Mouse (Mus musculus) layer of hippocampus, adult 2 months (tissue): ENCODE measurements at regions not wholly inside any gene's neighbourhood (a gene's known extent, or its start where the extent isn't known, plus 50 kb on each side); places are given as distances from the start of the nearest gene placed in this dataset.

Source experiments
- DNase-seq, 2 experiments: peaks; one replicate each; pipeline ENCODE4 v3.0.0; 2022; ENCODE audit warnings: low spot score in 2 of 2
- H3K27ac ChIP-seq: fragments of 200-600 bp; 2 replicates; pipeline ENCODE4 v1.8.1; 2022
- H3K4me3 ChIP-seq: fragments of 200-600 bp; 2 replicates; pipeline ENCODE4 v1.8.1; 2022; ENCODE audit warnings: mild to moderate bottlenecking
- CTCF ChIP-seq: fragments of 200-600 bp; conservative IDR thresholded peaks from 2 replicates; pipeline ENCODE4 v1.8.1; 2022; ENCODE audit warnings: antibody characterized with exemption, mild to moderate bottlenecking, moderate library complexity

DNA sequence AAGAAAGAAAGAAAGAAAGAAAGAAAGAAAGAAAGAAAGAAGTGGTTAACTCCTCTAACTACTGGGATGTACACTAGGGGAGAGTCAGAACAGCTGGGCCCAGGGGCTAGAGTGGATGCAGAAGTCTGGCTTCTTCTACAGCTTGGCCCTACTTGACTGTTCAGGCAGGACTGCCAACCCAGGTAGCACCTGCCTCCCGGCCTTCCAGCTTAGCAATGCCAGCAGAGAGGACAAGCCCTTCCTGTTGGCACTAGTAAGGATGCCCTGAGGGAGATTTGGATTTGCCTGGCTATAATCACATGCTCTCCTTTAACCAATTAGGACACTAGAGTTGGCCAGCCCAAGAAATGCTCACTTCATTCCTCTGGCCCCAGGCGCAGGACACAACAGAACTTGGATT lies 219.9 kb downstream of the Bcor start:
- no peak for TF ChIP-seq CTCF
- no peak for DNase-seq

DNA sequence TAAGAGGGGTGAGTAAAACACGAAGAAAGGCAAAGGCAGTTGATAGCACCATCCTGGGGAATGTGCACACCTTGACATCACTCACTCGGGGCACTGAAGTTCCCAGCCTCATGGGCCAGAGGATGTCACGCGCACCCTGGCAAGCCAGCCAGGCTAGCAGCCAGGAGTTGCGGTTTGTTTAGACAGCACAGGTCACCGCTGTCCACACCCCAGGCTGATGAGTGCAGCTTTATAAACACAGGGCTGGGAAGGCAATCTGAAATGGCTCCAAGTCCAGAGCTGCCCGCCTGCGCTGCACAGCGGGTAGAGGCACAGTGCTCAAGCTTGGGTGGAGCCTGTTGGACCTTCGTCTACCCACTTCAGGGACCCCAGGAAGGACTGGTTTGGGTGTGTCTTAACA lies 216.8 kb downstream of the Bcor start:
- DNase-seq: no peak
- TF ChIP-seq CTCF: no peak

More for the DNA sequence above, 219.9 kb downstream of the Bcor start:
- Histone ChIP-seq H3K4me3 (no peak overlapping the region), H3K27ac (no peak overlapping the region)

DNA sequence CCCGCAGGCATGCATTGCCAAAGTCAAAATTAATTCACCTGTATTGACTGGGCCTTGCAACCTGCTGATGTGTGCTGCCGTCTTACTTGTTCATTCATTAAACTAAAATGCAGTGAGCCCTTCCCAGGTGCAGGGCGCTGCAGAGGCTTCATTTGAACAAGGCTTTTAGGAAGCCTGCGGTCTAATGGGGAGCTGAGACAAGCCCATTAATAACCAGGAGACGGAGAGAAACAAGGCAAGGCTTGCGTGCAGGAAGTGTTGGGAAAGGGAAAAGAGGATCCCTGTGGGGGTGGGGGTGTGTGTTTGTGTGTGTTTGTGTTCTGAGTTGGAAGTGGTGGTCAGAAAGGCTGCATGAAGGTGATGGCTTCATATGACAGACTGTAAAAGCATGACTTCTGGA lies 215.6 kb downstream of the Bcor start:
- no peak overlapping the region for H3K27ac ChIP-seq
- DNase-seq: no peak
- no peak overlapping the region for H3K4me3 ChIP-seq
- no peak for TF ChIP-seq CTCF

More for the DNA sequence above, 216.8 kb downstream of the Bcor start:
- no peak overlapping the region for H3K4me3 ChIP-seq
- no peak overlapping the region for H3K27ac ChIP-seq

DNA sequence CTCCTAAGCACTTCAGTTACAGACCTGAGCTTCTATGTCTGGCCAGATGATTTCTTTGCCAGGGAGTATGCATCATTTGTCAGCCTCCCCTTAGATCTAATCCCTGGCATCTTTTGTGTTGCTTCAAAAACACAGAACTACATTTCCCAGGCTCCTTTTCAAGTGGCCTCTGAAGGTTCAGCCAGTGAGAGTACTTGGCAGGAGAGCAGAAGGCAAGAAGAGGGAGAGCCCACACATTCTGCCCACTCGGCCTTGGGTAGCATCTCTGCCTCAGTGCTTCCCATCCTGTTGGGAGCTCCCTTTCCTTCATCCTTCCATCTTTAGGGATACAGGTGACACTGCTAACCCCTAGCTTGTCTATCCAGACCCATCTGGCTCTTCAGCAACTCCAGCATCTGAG lies 214.9 kb downstream of the Bcor start:
- peak in 1 of 2 experiments; percentile 9 for DNase-seq
- no peak for TF ChIP-seq CTCF

DNA sequence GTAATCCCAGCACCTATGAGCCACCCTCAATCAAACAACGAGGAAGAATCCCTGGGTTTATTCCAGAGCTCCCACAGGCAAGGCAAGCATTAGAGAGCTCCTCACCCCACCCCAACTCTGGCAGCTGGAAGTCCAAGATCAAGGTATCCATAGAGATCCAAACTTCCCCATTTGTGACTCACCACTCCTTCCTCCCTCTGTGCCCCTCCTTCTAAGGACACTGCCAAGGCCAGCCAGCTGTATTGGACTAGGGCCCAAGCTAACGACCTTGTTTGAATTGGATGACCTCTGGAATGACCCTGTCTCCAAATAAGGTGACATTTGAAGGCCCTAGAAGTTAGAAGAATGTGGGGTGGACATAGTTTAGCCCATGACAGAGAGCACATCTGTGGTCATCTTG lies 208.0 kb downstream of the Bcor start:
- Histone ChIP-seq H3K27ac (no peak overlapping the region), H3K4me3 (no peak overlapping the region)
- no peak for DNase-seq
- TF ChIP-seq CTCF: no peak

More for the DNA sequence above, 214.9 kb downstream of the Bcor start:
- Histone ChIP-seq H3K4me3 (no peak overlapping the region), H3K27ac (no peak overlapping the region)

DNA sequence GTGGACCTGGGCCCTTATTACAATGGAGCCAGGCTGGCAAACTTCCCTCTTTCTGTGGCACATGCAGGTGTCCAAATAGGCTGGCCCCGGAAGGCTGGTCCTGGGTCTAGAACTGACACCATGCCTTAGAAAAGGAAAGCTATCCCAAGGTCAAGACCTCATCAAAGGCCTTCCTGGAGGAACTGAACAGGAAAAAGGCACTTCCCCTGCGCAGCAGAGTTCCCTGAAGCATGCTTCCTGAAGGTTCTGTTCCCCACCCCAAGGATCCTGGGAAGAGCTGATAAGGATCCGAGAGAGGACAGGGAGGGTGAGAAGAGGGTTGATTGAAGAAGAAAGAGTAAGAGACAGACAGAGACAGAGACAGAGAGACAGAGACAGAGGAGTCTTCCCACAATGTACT lies 204.0 kb downstream of the Bcor start:
- no peak overlapping the region for H3K4me3 ChIP-seq
- H3K27ac ChIP-seq: no peak overlapping the region
- TF ChIP-seq CTCF: no peak
- no peak for DNase-seq

DNA sequence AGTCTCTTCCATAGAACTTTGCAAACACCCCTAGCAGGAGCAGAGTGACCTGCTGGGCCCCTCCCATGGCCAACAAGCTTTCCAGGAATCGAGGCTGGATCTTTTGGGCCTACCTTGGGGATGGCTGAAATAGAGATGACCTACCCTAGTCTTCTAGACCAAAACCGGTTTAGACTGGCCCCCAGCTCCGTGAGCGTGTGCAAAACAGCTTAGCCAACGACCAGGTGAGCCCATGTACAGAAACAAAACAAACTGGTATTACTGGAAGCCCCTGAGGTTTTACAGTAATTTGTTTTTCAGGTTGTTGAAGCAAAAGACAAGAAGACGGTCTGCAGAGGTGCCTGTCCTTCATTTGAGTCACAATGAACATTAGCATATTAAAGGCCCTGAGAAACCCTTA lies 203.1 kb downstream of the Bcor start:
- TF ChIP-seq CTCF: no peak
- Histone ChIP-seq H3K4me3 (no peak overlapping the region), H3K27ac (no peak overlapping the region)
- no peak for DNase-seq

DNA sequence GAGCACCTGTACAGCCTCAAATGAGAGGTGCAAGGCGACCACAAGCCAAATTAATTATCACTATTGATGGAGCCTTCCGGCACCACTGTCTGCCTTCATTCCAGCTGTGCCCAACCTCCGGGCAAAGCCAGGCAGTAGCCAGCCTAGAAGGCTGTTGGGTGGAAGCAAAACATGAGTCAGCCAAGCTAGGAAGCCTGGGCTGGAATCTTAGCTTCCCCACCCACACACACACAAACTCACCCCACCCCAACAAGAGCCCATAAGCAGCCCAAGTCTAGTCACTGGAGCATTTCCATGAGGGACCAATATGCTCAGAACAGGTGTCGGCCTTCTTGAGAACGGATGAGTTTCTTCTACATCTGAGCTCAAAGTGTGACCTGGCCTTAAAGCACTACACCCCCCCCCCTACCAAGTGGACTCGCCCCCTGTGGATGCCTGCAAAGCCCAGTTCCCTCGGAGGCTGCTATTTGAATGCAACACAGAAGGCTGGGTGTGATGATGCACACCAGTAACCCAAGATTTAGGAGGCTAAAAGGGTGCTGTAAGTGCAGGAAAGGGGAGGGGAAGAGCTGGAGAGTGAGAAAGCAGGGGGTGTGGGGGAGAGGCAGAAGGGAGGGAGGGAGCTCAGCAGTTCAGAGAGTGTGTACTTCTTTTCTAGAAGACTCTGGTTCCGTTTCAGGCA lies 200.1 kb downstream of the Bcor start:
- no peak overlapping the region for H3K27ac ChIP-seq
- no peak for TF ChIP-seq CTCF
- H3K4me3 ChIP-seq: no peak overlapping the region
- no peak for DNase-seq

DNA sequence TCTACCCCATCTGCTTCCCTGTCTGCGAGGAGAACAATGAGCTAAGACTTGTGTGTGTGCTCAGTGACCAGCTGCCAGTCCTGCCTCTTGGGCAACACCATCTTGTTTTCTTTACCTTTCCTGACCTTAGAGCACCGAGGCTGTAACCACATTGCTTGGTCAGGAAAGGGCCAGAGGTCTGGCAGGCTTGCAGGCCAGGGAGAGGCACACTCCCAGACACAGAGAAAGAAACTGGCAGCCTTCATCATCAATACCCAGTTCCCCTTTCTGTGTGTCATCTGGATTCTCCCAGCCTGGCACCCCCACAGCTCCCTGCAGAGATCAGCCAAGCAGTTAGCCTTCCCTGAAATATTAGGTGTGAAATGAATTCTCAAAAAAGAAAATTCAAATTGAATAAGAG lies 198.8 kb downstream of the Bcor start:
- DNase-seq: no peak
- no peak overlapping the region for H3K27ac ChIP-seq
- H3K4me3 ChIP-seq: no peak overlapping the region
- no peak for TF ChIP-seq CTCF

DNA sequence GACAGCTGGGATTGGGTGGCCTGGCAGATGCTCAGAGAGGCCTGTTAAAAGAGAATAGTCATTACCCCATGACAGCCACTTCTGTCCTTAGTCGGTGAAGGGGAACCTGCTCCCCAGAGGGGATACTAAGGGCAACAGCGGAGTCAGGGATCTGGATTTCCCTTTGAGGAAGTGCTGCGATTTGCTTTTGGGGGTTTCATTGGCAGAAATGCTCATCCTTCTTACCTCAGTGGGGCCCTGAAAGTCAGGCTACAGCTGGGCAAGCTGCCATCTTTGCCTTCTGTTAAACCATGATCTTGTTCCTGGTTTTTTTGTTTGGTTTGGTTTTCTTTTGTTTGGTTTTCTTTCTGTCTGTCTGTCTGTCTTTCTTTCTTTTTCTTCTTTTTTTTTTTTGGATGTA lies 195.7 kb downstream of the Bcor start:
- H3K27ac ChIP-seq: no peak overlapping the region
- peak in 1 of 2 experiments; percentile 9 for DNase-seq
- H3K4me3 ChIP-seq: no peak overlapping the region
- TF ChIP-seq CTCF: no peak

DNA sequence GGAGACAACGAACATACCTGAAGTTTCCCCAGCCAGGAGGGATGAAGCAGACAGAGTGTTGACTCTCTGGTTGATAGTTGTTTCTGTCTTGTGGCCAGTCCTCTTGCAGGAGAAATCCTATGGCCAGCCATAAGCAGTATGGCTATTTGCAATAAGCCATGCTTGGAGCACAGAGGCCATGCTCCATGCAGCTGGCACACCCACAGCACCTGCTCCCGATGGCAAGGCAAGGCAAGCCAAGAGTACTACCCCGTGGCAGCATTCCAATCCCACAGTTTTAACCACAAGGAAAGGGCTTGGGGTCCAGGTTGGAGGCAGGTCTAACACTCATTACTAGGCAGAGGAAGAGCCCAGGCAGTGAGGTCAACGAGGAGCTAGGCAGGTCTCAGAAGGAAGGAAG lies 181.5 kb downstream of the Bcor start:
- Histone ChIP-seq H3K4me3 (no peak overlapping the region), H3K27ac (no peak overlapping the region)
- no peak for DNase-seq
- TF ChIP-seq CTCF: no peak

- no peak for DNase-seq
Observed at GRCm38 (mm10) chrX:11983276-11983675, 176.9 kb downstream of the Bcor start.

More at GRCm38 (mm10) chrX:11983276-11983675, 176.9 kb downstream of the Bcor start:
- Histone ChIP-seq H3K4me3 (no peak overlapping the region), H3K27ac (no peak overlapping the region)
- no peak for TF ChIP-seq CTCF
